Mouse (Mus musculus): ENCODE results near the gene Cyp4f15.

- TF ChIP-seq CTCF (IDR thresholded peaks at IDR 0.05; ENCODE audit: extremely low read depth, insufficient read depth, insufficient read length, insufficient replicate concordance) (no peak), POLR2A (IDR thresholded peaks at IDR 0.05; ENCODE audit: low read depth, low read length) (no peak)
Measured at GRCm38 (mm10) chr17:32653860-32654259, 31.6 kb upstream of the Cyp4f15 start.

Measured in spleen, adult 2 months (tissue).